Mouse (Mus musculus): ENCODE results near the gene Sema4a. TPM values are rescaled to one million over a fixed set of nuclear protein-coding genes. Genes with fewer than 3 reads are reported as not detected.
A peak's percentile ranks its signal among the peaks of the same experiment; 100 is the strongest.

Gene Sema4a
- total and polyA plus RNA-seq, 3 experiments: 33.5 to 45.3 TPM; not detected in 1

GRCm38 (mm10) chr3:88424605-88425329 lies 36.2 kb downstream of the Sema4a start, which contains the start of gene Slc25a44 (continued):
- peak; percentile 85 for TF ChIP-seq TBP (IDR thresholded peaks at IDR 0.05; ENCODE audit: low read depth, low read length)
- peak; percentile 77; the same call in 1 of the 2 replicates for TF ChIP-seq POLR2AphosphoS2 (IDR thresholded peaks at IDR 0.05; ENCODE audit: low read length)
- peak; percentile 51; the same call in 1 of the 2 replicates for TF ChIP-seq TCF12 (IDR thresholded peaks at IDR 0.05; ENCODE audit: low read depth, low read length)
- no peak; the same call in 1 of the 2 replicates for TF ChIP-seq ZMIZ1 (IDR thresholded peaks at IDR 0.05; ENCODE audit: low read depth, low read length)
- no peak for TF ChIP-seq TAL1 (IDR thresholded peaks at IDR 0.05; ENCODE audit: low read length)
- peak; percentile 99 for TF ChIP-seq MXI1 (IDR thresholded peaks at IDR 0.05; ENCODE audit: low read depth, low read length)
- TF ChIP-seq ZKSCAN1 (IDR thresholded peaks at IDR 0.05; ENCODE audit: low read depth, low read length): no peak
- TF ChIP-seq EP300 (IDR thresholded peaks at IDR 0.05; ENCODE audit: low read depth in 1 of 2, low read length in 2 of 2): no peak
- no peak for TF ChIP-seq RAD21 (IDR thresholded peaks at IDR 0.05; ENCODE audit: low read depth, low read length)
- 0 out of 2 replicates have a peak, but pooled peaks have one; percentile 11 for TF ChIP-seq BHLHE40 (IDR thresholded peaks at IDR 0.05; ENCODE audit: borderline replicate concordance, low read depth, low read length)
- TF ChIP-seq POLR2AphosphoS5 (IDR thresholded peaks at IDR 0.05; ENCODE audit: borderline replicate concordance, low read depth, low read length): no peak
- peak; percentile 81 for TF ChIP-seq KAT2A (conservative IDR thresholded peaks at IDR 0.05; ENCODE audit: low read depth, low read length)
- no peak for TF ChIP-seq UBTF (IDR thresholded peaks at IDR 0.05; ENCODE audit: borderline replicate concordance, insufficient read depth, low read depth, low read length)
- peak; percentile 98 for TF ChIP-seq MAX (IDR thresholded peaks at IDR 0.05; ENCODE audit: low read length)
- TF ChIP-seq SMC3 (IDR thresholded peaks at IDR 0.05; ENCODE audit: low read depth, low read length): no peak
- TF ChIP-seq POLR2A (IDR thresholded peaks at IDR 0.05; ENCODE audit: control insufficient read depth in 1 of 2, insufficient read depth in 1 of 2, low read depth in 1 of 2, low read length in 2 of 2, poor library complexity in 1 of 2): peak; percentile 80 to 97
- TF ChIP-seq RCOR1 (IDR thresholded peaks at IDR 0.05; ENCODE audit: low read depth, low read length): no peak

DNA sequence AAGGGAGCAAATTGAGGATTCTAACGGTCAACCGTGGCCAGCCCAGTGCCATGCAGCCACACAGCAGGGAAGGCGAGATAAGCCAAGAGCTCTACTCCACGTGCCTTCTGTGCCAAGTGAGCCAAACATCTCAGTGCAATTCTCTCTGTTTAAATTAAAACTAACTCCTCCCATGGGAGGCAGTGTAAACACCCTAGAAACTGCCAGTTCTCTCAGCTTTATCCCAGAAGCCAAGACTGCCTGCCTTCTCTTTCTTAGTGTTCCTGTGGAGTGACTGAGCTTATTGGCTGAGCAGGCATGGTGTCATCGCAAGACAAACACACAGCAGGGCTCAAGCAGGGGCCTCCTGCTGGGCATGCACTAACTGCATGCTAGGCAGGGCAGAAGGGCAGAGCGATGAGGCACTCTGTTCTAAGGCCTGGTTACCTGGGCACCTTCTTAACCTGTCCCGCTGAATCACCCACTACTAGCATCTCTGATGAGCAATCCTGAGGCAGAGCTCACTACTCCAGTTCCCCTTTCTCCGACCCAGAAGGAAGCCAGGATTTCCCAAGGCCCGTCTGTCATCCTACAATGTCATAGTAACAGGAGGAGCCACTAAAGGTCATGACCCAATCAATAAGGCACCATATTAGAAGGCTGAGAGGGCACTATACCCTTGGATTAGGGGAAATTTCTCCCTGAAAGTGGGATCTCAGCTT lies 38.8 kb downstream of the Sema4a start:
- DNase-seq (ENCODE audit: low read depth, low spot score): no peak
- Histone ChIP-seq H3K4me1 (ENCODE audit: control insufficient read depth in 1 of 2, insufficient read depth in 2 of 2, low read length in 2 of 2) (peaks cover 11 to 30% of the 10 kb centered on the region in 2 experiments), H3K4me3 (ENCODE audit: control insufficient read depth in 1 of 2, insufficient read depth in 1 of 2, low read depth in 2 of 2, low read length in 2 of 2) (no peak overlapping the region), H3K36me3 (ENCODE audit: control insufficient read depth in 1 of 2, insufficient read depth in 2 of 2, low read length in 2 of 2) (peaks cover 1 to 21% of the 10 kb centered on the region in 2 experiments; a peak in 2 of 4 replicates), H3K79me2 (ENCODE audit: control insufficient read depth, insufficient read depth, low read length, poor library complexity) (peaks cover 23% of the 10 kb centered on the region), H3K27me3 (ENCODE audit: control insufficient read depth in 1 of 2, insufficient read depth in 2 of 2, low read length in 2 of 2) (no peaks in the 10 kb centered on the region), H3K27ac (ENCODE audit: control insufficient read depth, low read depth, low read length) (no peak overlapping the region), H3K9ac (ENCODE audit: control insufficient read depth, low read depth, low read length, poor library complexity, severe bottlenecking) (no peak overlapping the region), H3K9me3 (replicated peaks; ENCODE audit: insufficient read depth, low read length) (no peaks in the 10 kb centered on the region)
- TF ChIP-seq POLR2A (IDR thresholded peaks at IDR 0.05; ENCODE audit: control insufficient read depth in 1 of 2, insufficient read depth in 1 of 2, low read depth in 1 of 2, low read length in 2 of 2, poor library complexity in 1 of 2): no peak
- TF ChIP-seq TAL1 (IDR thresholded peaks at IDR 0.05; ENCODE audit: low read length): peak; percentile 32; the same call in 1 of the 2 replicates

Data from MEL (cell line).